Mouse (Mus musculus) ES-E14 (cell line): ENCODE results near the gene Serpinb2. TPM values are rescaled to one million over a fixed set of nuclear protein-coding genes. Genes with fewer than 3 reads are reported as not detected.

Experiments
- DNase-seq: peaks from one replicate; pipeline ENCODE4 v3.0.0-alpha.2; 2013; ENCODE audit warnings: low read depth, low spot score
- H3K27ac ChIP-seq: 2 replicates; pipeline ENCODE4 v1.5.1; 2012; ENCODE audit warnings: low read depth, mild to moderate bottlenecking, low read length, moderate library complexity, mixed read lengths; ENCODE audit not compliant: poor library complexity, insufficient read depth, severe bottlenecking
- H3K36me3 ChIP-seq: 2 replicates; pipeline ENCODE4 v1.6.1; 2012; ENCODE audit warnings: mild to moderate bottlenecking, low read length, moderate library complexity, mixed read lengths; ENCODE audit not compliant: control insufficient read depth, poor library complexity, insufficient read depth, severe bottlenecking
- H3K4me1 ChIP-seq, 2 experiments: fragments of 150-350 bp in 1 of 2; sonication (generic) in 1 of 2; 2 replicates each; pipeline ENCODE4 v1.6.1; 2012; ENCODE audit warnings: low read length in 2 of 2, mild to moderate bottlenecking in 1 of 2, mixed read lengths in 1 of 2; ENCODE audit not compliant: control insufficient read depth in 2 of 2, insufficient read depth in 2 of 2, poor library complexity in 1 of 2
- H3K4me3 ChIP-seq, 2 experiments: fragments of 150-350 bp in 1 of 2; sonication (generic) in 1 of 2; 2 replicates each; pipeline ENCODE4 v1.5.1; 2012; ENCODE audit warnings: low read length in 2 of 2, low read depth in 1 of 2, mild to moderate bottlenecking in 1 of 2, mixed read lengths in 1 of 2; ENCODE audit not compliant: insufficient read depth in 1 of 2, poor library complexity in 1 of 2, severe bottlenecking in 1 of 2
- H3K9ac ChIP-seq: 2 replicates; pipeline ENCODE4 v1.6.1; 2012; ENCODE audit warnings: low read depth, mild to moderate bottlenecking, low read length, mixed read lengths; ENCODE audit not compliant: poor library complexity, insufficient read depth, severe bottlenecking
- H3K9me3 ChIP-seq: fragments of 150-350 bp; sonication (generic); 2 replicates; pipeline ENCODE4 v1.6.1; 2012; ENCODE audit warnings: low read depth, mild to moderate bottlenecking, low read length; ENCODE audit not compliant: control insufficient read depth, insufficient read depth
- CHD2 ChIP-seq: IDR thresholded peaks from 2 replicates; pipeline ENCODE4 v1.6.1; 2014; ENCODE audit warnings: mild to moderate bottlenecking, low read depth, low read length, inconsistent platforms
- HCFC1 ChIP-seq: IDR thresholded peaks from 2 replicates; pipeline ENCODE4 v1.6.1; 2012; ENCODE audit warnings: low read length, inconsistent platforms, borderline replicate concordance; ENCODE audit not compliant: insufficient read depth
- MAFK ChIP-seq: IDR thresholded peaks from 2 replicates; pipeline ENCODE4 v1.6.1; 2014; ENCODE audit warnings: mild to moderate bottlenecking, low read depth, low read length, inconsistent platforms; ENCODE audit not compliant: insufficient read depth
- ZC3H11A ChIP-seq: IDR thresholded peaks from 2 replicates; pipeline ENCODE4 v1.6.1; 2012; ENCODE audit warnings: low read depth, mild to moderate bottlenecking, inconsistent platforms, low read length, borderline replicate concordance
- ZNF384 ChIP-seq: IDR thresholded peaks from 2 replicates; pipeline ENCODE4 v1.6.1; 2012; ENCODE audit warnings: low read depth, low read length, inconsistent platforms
- in situ Hi-C, 2 experiments: fragments of 600-800 bp; cut with MboI; formaldehyde crosslinking; loops; one replicate each; pipeline ENCODE4 v1.15.1; 2025; ENCODE audit warnings: low sequenced_read_pairs in 2 of 2, inconsistent platforms in 1 of 2; ENCODE audit not compliant: unreplicated experiment in 2 of 2
- total RNA-seq: library from RNA; depleted of rRNA; stranded (reverse); fragments of 300-350 nt; gene quantifications from 2 replicates; pipeline ENCODE4 v1.2.3, GENCODE M21; 2012

Gene Serpinb2
- total RNA-seq, 1 experiment, result 0.85 TPM

DNA sequence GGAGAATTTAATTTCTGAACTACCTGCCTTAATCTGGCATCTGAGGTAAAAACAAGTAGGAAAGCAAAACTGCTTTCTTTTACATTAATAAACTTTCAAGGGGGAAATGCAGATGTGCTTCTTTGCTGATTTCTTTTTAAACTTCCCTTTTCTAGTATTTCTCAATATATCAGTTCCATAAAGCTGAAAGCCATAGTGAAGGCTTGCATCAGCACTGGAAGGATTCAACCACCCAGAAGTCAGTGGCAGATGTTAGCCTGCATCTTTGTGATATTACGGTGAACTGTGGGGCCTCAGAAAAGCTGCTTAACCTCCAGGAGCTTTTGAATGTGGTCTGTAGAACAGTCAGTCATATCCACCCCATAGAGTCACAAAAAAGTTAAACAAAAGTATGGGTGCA lies 2.3 kb downstream of the Serpinb2 start:
- Histone ChIP-seq H3K36me3 (no peaks in the 10 kb centered on the region), H3K4me1 (no peaks in the 10 kb centered on the region), H3K27ac (no peak overlapping the region), H3K9ac (no peak overlapping the region), H3K9me3 (no peaks in the 10 kb centered on the region), H3K4me3 (no peak overlapping the region)
- no peak for DNase-seq
- in situ Hi-C loops, result no loop called here
- no peak for TF ChIP-seq ZC3H11A
- no peak for TF ChIP-seq HCFC1
- no peak for TF ChIP-seq ZNF384
- TF ChIP-seq MAFK, result no peak
- no peak for TF ChIP-seq CHD2

DNA sequence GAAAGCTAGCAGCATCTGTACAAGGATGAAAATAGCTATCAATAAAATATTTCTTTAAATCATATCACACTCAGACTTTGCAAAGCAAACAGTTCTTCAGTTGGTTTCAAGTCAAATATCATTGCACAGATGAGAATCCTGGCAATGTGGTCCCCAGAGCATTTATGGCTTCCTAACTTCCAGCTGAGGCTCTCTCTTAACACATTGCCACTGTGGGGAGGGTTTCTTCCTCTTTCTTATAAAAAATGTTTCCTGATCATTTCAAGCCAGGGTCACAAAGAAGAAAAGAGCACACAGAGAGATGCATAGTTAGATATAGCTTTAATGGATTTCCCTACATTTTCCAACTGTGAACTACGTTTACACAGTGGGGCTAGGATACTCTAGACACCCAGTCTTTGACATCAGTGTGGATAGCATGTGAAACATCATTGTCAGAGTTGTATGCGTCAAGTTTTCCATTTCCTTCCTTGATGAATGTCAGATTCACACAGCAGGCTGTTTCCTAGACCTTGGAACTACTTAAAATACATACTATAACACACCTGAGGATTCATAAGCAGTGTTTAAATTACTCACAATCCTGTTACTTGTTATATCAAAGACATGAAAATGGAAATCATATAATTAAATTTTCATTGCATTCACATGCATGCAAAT lies 4.7 kb downstream of the Serpinb2 start:
- Histone ChIP-seq H3K4me1 (no peaks in the 10 kb centered on the region), H3K27ac (no peak overlapping the region), H3K4me3 (no peak overlapping the region), H3K36me3 (no peaks in the 10 kb centered on the region), H3K9me3 (no peaks in the 10 kb centered on the region), H3K9ac (no peak overlapping the region)
- DNase-seq, result no peak
- in situ Hi-C loops, result no loop called here
- TF ChIP-seq MAFK (no peak), ZC3H11A (no peak), HCFC1 (no peak), ZNF384 (no peak), CHD2 (no peak)

DNA sequence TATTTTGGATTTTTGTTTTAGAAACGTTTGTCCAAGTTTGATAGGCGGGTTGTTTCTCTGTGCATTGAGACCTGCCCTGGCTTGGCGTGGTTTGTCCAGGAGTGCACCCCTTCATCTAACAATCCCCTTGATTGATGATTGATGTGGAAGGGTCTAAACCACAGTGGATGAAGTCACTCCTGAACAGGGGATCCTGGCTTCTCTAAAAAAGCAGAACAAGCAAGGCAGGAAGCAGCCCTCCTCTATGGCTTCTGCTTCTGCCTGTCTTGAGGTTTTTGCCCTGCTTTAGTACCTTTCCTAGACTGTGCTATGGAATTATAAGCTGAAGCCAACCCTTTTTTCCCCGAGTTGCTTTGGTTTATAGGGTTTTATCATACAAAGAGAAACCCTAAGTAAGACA lies 14.4 kb downstream of the Serpinb2 start:
- Histone ChIP-seq H3K27ac (no peak overlapping the region), H3K4me3 (no peak overlapping the region), H3K9ac (no peak overlapping the region), H3K4me1 (no peaks in the 10 kb centered on the region), H3K9me3 (no peaks in the 10 kb centered on the region), H3K36me3 (no peaks in the 10 kb centered on the region)
- in situ Hi-C loops, result no loop called here
- TF ChIP-seq CHD2 (no peak), HCFC1 (no peak), ZC3H11A (no peak)
- no peak for DNase-seq

DNA sequence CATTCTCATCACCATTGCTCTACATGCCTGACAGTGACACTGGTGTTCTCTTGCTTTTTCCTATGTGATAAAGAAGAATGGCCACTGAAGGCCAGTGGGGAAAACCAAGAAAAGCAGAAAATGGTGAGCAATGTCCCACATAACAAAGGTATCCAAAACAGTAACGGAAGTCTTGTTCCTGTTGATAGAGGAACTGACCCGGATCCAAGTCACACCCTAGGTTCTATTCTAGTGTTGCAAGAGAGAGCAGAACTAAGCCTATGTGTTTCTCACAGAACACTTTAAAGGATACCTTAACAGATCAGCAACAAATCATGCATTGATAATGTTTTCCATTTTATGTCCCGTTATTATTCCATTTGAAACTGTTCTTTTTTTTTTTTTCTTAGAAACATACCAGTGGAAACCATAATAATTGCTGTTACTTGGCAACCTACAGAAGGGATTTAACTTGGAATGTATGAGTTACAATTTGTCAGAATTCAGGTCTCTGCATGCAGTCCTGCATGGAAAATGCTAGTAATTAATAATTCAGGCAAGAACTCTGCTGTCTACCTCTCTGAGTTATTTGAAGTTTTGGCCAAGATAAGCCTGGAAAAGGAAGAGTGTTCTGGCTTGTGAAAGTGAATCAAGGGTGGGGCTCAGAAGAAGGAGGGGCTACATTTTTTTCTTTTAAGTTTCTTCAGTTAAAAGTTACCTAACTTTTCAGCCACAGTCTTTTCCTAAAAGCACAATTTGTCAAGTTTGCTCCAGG lies 17.3 kb downstream of the Serpinb2 start:
- no peaks in the 10 kb centered on the region for H3K4me1 ChIP-seq
- H3K36me3 ChIP-seq, result no peaks in the 10 kb centered on the region
- no peak overlapping the region for H3K4me3 ChIP-seq
- in situ Hi-C loops, result no loop called here
- no peak for DNase-seq
- no peaks in the 10 kb centered on the region for H3K9me3 ChIP-seq
- TF ChIP-seq HCFC1 (no peak), ZC3H11A (no peak), ZNF384 (no peak), MAFK (no peak), CHD2 (no peak)
- no peak overlapping the region for H3K9ac ChIP-seq
- H3K27ac ChIP-seq, result no peak overlapping the region
